Mouse (Mus musculus) E14TG2a.4 (cell line): Measurements from ENCODE around the gene Nenf.

Experiments
- CTCF ChIP-seq: conservative IDR thresholded peaks from 2 replicates; pipeline ENCODE4 v1.5.1; 2014; ENCODE audit warnings: low read length
- POU5F1 ChIP-seq: IDR thresholded peaks from 2 replicates; pipeline ENCODE4 v1.6.1; 2014; ENCODE audit warnings: low read length, borderline replicate concordance

DNA sequence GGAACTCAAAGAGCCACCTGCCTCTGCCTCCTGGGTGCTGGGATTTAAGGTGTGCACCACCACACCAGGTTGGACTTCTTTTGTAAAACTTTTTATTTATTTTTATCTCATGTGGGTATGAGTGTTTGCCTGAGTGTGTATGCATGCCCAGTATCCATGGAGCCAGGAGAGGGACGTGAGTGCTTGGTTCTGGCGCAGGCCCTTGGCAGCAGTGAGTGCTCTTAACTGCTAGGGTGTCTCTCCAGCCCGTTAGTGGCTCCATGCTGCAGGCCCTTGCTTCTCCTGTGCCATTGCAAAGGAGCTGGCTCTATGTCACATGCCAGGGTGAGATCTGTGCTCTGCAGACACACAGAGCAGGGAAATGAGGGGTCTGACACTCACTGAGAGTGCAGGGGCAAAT lies 14.3 kb downstream of the Nenf start:
- no peak for TF ChIP-seq CTCF
- TF ChIP-seq POU5F1 = no peak
